Mouse (Mus musculus) lung, adult 2 months (tissue): Measurements from ENCODE around the gene Qk.

Source experiments
- CTCF ChIP-seq: fragments of 200-500 bp; IDR thresholded peaks from 2 replicates; pipeline ENCODE4 v1.5.1; 2011; ENCODE audit warnings: mild to moderate bottlenecking, low read length, control low read depth; ENCODE audit not compliant: insufficient read depth
- POLR2A ChIP-seq: fragments of 200-500 bp; IDR thresholded peaks from 2 replicates; pipeline ENCODE4 v1.6.1; 2011; ENCODE audit warnings: low read depth, mild to moderate bottlenecking, control low read depth, low read length, borderline replicate concordance; ENCODE audit errors: extremely low read depth

GRCm38 (mm10) chr17:10304001-10304400 is 15.7 kb downstream of the Qk start:
- TF ChIP-seq CTCF (no peak), POLR2A (no peak)
